Mouse (Mus musculus): Measurements from ENCODE around the gene Olfm3. TPM values are rescaled to one million over a fixed set of nuclear protein-coding genes. Genes with fewer than 3 reads are reported as not detected.
A peak's percentile ranks its signal among the peaks of the same experiment; 100 is the strongest.

The Olfm3 gene
- polyA plus RNA-seq, 2 experiments, result 0.13 to 0.34 TPM

DNA sequence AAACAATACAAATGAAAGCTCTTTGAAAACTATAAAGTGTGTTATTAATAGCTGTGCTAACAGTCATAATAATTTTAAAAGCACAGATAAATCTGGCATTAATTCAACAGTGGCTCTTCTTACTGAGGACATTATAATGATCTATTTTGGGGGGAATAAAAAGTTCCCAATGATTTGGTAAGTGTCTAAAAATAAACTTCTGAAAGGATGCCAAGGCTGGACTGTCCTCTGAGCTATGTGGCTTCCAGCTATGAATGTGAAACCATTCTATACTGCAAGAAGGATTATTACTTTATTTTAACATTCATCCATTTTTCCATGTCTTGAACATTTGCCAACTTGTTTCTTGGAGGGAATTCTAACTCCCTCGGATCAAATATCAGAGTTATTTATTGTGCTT lies 92.1 kb downstream of the Olfm3 start:
- Histone ChIP-seq H3K9ac (ENCODE audit: low read depth, low read length, severe bottlenecking) (no peak overlapping the region), H3K36me3 (ENCODE audit: control insufficient read depth, insufficient read depth, low read length) (no peaks in the 10 kb centered on the region), H3K4me1 (ENCODE audit: control insufficient read depth, insufficient read depth, low read length) (no peaks in the 10 kb centered on the region), H3K4me2 (replicated peaks; ENCODE audit: low read depth, low read length, severe bottlenecking) (no peak overlapping the region), H3K9me3 (ENCODE audit: control insufficient read depth, low read length) (no peaks in the 10 kb centered on the region), H3K4me3 (replicated peaks; ENCODE audit: low read length) (no peak overlapping the region), H3K27ac (replicated peaks; ENCODE audit: low read depth, low read length) (no peak overlapping the region), H3K27me3 (ENCODE audit: control insufficient read depth, insufficient read depth, low read length) (no peaks in the 10 kb centered on the region)
- DNase-seq (ENCODE audit: low spot score) (peak; percentile 68), ATAC-seq (ENCODE audit: low FRiP score, low read depth) (no peak)
- 51% methylated on average over 1 of the region's 1 CpGs for WGBS
- TF ChIP-seq POLR2A (IDR thresholded peaks at IDR 0.05; ENCODE audit: borderline replicate concordance, extremely low read depth, insufficient read depth, insufficient read length), result no peak

DNA sequence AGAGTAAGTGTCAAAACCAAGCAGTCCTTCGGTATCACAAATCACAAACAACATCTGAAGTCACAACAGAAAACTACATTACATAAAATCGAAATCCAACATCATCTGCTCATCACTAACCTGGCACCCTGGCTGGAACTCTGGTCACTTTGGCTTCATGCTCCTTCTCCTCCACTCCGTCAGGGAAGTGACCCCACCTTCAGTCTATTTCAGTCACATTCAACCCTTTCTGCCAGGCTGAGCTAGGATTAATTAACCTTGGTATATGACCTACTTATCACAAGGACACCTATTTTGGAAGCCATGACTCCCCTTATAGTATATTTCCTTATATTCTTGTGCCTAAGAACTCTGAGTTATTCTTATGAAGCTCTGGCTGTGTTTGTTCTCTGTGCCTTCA lies 123.7 kb downstream of the Olfm3 start:
- Histone ChIP-seq H3K9me3 (ENCODE audit: control insufficient read depth, low read length) (no peaks in the 10 kb centered on the region), H3K9ac (ENCODE audit: low read depth, low read length, severe bottlenecking) (no peak overlapping the region), H3K27ac (replicated peaks; ENCODE audit: low read depth, low read length) (no peak overlapping the region), H3K36me3 (ENCODE audit: control insufficient read depth, insufficient read depth, low read length) (no peaks in the 10 kb centered on the region), H3K4me3 (replicated peaks; ENCODE audit: low read length) (no peak overlapping the region), H3K4me2 (replicated peaks; ENCODE audit: low read depth, low read length, severe bottlenecking) (no peak overlapping the region), H3K4me1 (ENCODE audit: control insufficient read depth, insufficient read depth, low read length) (no peaks in the 10 kb centered on the region), H3K27me3 (ENCODE audit: control insufficient read depth, insufficient read depth, low read length) (no peaks in the 10 kb centered on the region)
- TF ChIP-seq POLR2A (IDR thresholded peaks at IDR 0.05; ENCODE audit: borderline replicate concordance, extremely low read depth, insufficient read depth, insufficient read length), result no peak
- DNase-seq (ENCODE audit: low spot score) (no peak), ATAC-seq (ENCODE audit: low FRiP score, low read depth) (no peak)
- 75% methylated on average over 3 of the region's 3 CpGs for WGBS

DNA sequence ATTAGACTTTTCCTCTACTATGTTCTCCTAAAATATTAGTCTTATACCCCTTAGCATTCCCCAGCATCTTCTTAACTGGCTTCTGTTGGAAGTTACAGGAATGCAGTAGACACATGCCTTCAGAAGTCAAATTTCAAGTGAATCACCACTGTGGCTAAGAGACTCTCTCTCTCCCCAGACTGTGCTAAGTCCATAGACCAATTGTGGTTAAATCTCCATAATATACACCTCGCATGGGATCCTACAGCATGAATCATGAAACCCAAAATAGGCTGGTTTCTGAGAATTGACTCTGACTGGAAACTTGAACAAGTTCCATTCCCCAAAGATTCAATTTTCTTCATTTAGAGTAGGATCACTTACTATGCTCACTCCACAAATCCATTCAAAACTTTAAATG lies 124.2 kb downstream of the Olfm3 start:
- no peak for ATAC-seq (ENCODE audit: low FRiP score, low read depth)
- no peak overlapping the region for H3K4me3 ChIP-seq (replicated peaks; ENCODE audit: low read length)
- H3K9ac ChIP-seq (ENCODE audit: low read depth, low read length, severe bottlenecking), result no peak overlapping the region
- peak; percentile 4 for DNase-seq (ENCODE audit: low spot score)
- no peaks in the 10 kb centered on the region for H3K9me3 ChIP-seq (ENCODE audit: control insufficient read depth, low read length)
- 80% methylated on average over 1 of the region's 1 CpGs for WGBS
- H3K27ac ChIP-seq (replicated peaks; ENCODE audit: low read depth, low read length), result no peak overlapping the region
- no peak for TF ChIP-seq POLR2A (IDR thresholded peaks at IDR 0.05; ENCODE audit: borderline replicate concordance, extremely low read depth, insufficient read depth, insufficient read length)
- H3K4me2 ChIP-seq (replicated peaks; ENCODE audit: low read depth, low read length, severe bottlenecking), result no peak overlapping the region
- no peaks in the 10 kb centered on the region for H3K36me3 ChIP-seq (ENCODE audit: control insufficient read depth, insufficient read depth, low read length)
- H3K27me3 ChIP-seq (ENCODE audit: control insufficient read depth, insufficient read depth, low read length), result no peaks in the 10 kb centered on the region
- H3K4me1 ChIP-seq (ENCODE audit: control insufficient read depth, insufficient read depth, low read length), result no peaks in the 10 kb centered on the region

DNA sequence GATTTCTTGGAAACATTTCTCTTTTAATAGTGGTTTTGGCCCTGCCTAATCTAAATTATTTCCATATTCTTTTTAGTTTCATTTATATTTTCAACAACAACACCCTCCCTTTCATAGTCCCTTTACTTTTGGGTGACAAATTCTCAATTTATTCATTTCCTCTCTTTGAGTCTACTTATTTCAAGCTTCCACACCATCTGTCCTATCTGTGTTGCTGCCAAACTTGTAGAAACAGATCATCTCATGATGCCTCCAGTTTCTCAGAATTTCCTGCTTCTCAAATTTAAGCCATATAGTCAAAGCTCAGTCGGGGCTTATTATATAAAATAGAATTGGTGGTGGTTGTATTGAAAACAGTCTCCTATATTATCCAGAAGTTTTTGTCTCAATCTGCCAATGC lies 124.7 kb downstream of the Olfm3 start:
- H3K4me1 ChIP-seq (ENCODE audit: control insufficient read depth, insufficient read depth, low read length), result no peaks in the 10 kb centered on the region
- no peak overlapping the region for H3K4me2 ChIP-seq (replicated peaks; ENCODE audit: low read depth, low read length, severe bottlenecking)
- H3K4me3 ChIP-seq (replicated peaks; ENCODE audit: low read length), result no peak overlapping the region
- H3K27ac ChIP-seq (replicated peaks; ENCODE audit: low read depth, low read length), result no peak overlapping the region
- no peaks in the 10 kb centered on the region for H3K9me3 ChIP-seq (ENCODE audit: control insufficient read depth, low read length)
- no peak overlapping the region for H3K9ac ChIP-seq (ENCODE audit: low read depth, low read length, severe bottlenecking)
- WGBS, result 73% methylated on average over 1 of the region's 1 CpGs
- no peaks in the 10 kb centered on the region for H3K36me3 ChIP-seq (ENCODE audit: control insufficient read depth, insufficient read depth, low read length)
- no peak for ATAC-seq (ENCODE audit: low FRiP score, low read depth)
- no peak for TF ChIP-seq POLR2A (IDR thresholded peaks at IDR 0.05; ENCODE audit: borderline replicate concordance, extremely low read depth, insufficient read depth, insufficient read length)
- DNase-seq (ENCODE audit: low spot score), result no peak
- no peaks in the 10 kb centered on the region for H3K27me3 ChIP-seq (ENCODE audit: control insufficient read depth, insufficient read depth, low read length)

DNA sequence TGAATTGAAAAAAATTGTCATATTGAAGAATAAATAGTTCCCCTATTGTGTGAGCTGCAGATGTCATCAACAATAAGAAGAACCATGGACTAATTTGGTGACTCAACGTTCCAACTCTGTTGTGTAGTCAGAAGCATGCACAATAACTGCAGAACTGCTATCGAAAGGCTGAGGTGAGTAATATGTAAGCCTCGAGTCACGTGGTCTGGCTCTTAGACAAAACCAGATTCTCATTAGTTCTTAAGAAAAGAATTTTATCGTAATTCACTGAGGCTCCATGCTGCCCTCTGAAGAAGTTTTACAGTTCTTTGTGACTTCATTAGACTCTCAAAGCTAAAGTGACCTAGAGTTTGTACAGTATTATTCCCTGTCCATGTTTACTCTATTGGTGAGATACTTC lies 145.2 kb downstream of the Olfm3 start:
- H3K36me3 ChIP-seq (ENCODE audit: control insufficient read depth, insufficient read depth, low read length), result no peaks in the 10 kb centered on the region
- no peak overlapping the region for H3K4me3 ChIP-seq (replicated peaks; ENCODE audit: low read length)
- H3K27me3 ChIP-seq (ENCODE audit: control insufficient read depth, insufficient read depth, low read length), result no peaks in the 10 kb centered on the region
- no peaks in the 10 kb centered on the region for H3K4me1 ChIP-seq (ENCODE audit: control insufficient read depth, insufficient read depth, low read length)
- no peak for TF ChIP-seq POLR2A (IDR thresholded peaks at IDR 0.05; ENCODE audit: borderline replicate concordance, extremely low read depth, insufficient read depth, insufficient read length)
- no peaks in the 10 kb centered on the region for H3K9me3 ChIP-seq (ENCODE audit: control insufficient read depth, low read length)
- DNase-seq (ENCODE audit: low spot score) (no peak), ATAC-seq (ENCODE audit: low FRiP score, low read depth) (no peak)
- no peak overlapping the region for H3K4me2 ChIP-seq (replicated peaks; ENCODE audit: low read depth, low read length, severe bottlenecking)
- H3K27ac ChIP-seq (replicated peaks; ENCODE audit: low read depth, low read length), result no peak overlapping the region
- 83% methylated on average over 5 of the region's 5 CpGs for WGBS
- H3K9ac ChIP-seq (ENCODE audit: low read depth, low read length, severe bottlenecking), result no peak overlapping the region

DNA sequence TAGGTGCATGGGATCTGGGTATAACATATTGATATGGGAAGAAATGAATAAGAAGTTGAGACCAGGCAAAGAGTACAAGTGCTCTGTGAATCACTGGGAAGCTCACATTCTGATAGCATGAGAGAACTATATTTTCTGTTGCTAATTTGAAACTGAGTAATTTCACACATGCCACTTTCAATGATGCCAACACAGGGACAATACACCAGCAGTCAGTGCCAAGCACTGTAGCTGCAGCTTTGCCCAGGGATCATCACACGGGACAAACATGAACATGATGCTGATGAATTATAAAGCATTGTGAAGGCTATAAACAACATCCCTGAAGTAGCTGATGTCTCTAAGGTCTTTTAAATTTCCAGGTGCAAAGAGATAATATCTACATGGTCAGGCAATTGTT lies 161.0 kb downstream of the Olfm3 start:
- Histone ChIP-seq H3K9me3 (ENCODE audit: control insufficient read depth, low read length) (no peaks in the 10 kb centered on the region), H3K9ac (ENCODE audit: low read depth, low read length, severe bottlenecking) (no peak overlapping the region), H3K4me2 (replicated peaks; ENCODE audit: low read depth, low read length, severe bottlenecking) (no peak overlapping the region), H3K27ac (replicated peaks; ENCODE audit: low read depth, low read length) (no peak overlapping the region), H3K4me3 (replicated peaks; ENCODE audit: low read length) (no peak overlapping the region), H3K36me3 (ENCODE audit: control insufficient read depth, insufficient read depth, low read length) (no peaks in the 10 kb centered on the region), H3K4me1 (ENCODE audit: control insufficient read depth, insufficient read depth, low read length) (no peaks in the 10 kb centered on the region), H3K27me3 (ENCODE audit: control insufficient read depth, insufficient read depth, low read length) (no peaks in the 10 kb centered on the region)
- WGBS, result 81% methylated on average over 1 of the region's 1 CpGs
- DNase-seq (ENCODE audit: low spot score) (no peak), ATAC-seq (ENCODE audit: low FRiP score, low read depth) (no peak)
- TF ChIP-seq POLR2A (IDR thresholded peaks at IDR 0.05; ENCODE audit: borderline replicate concordance, extremely low read depth, insufficient read depth, insufficient read length), result no peak

Data from limb, embryonic 14.5 days (tissue).